Mouse (Mus musculus): ENCODE results near the gene Enho.
A peak's percentile ranks its signal among the peaks of the same experiment; 100 is the strongest.

Gene Enho

DNA sequence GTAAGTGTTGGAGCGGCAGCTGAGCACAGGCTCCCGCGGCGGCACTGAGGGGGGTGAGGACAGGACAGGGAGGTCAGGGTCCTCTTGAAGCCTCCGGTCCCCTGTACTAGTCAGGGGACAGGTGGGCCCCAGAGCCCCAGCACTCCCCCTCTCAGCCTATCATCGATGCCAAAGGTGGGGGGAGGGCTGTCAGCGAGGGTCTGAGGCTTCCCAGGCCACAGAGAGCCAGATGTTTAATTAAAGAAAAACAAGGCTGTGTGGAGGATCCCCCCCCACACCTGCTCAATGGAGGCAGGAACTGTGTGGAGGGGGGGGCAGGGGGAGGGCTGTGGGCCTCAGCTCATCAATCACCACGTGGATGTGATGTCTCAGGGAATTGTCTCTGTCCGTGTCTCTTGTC, 23.5 kb upstream of the Enho start:
- DNase-seq: no peak

DNA sequence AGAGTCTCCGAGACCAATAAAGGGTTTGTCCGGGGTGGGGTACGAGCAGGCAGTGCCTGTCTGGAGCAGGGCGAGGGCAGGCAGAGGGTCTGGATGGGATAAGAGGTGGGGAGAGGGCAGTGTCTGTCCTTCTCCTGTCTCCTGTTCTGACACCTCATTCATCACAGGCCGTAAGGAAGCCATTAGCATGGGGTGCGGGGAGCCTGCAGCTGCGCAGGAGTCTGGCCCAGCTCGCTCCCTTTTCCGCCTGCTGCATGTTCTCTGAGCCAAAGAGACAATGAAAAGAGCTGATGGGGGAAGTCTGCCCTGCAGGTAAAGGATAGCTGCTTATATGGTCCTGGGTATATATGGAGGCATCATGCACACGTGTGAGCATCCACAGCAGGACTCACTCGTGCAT, 22.6 kb upstream of the Enho start:
- no peak for DNase-seq

DNA sequence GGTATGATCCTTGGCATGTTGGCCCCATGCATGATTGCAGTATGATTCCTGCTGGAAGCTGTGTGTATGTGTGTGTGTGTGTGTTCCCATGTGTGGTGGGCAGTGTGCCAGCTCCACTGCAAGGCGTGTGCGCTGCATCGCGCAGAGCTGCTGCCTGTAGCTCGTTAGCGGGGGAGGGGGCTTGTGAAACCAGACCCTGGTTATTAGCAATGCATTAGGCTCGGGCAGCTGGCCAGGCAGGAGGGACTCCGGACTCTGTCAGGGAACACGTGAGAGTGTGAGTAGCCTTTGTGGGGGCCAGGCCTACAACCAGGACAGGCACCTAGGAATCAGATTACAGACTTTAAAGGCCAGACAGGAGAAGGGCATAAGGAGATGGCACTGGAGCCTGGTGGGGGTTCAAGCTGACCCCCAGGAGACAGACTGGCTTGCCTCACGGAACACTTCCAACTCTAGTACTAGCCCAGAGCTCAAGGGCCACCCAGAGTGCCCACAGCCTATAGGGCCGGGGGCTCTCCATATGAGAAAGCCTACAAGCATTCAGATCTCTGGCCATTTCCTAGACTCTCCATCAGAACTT, 20.8 kb upstream of the Enho start:
- DNase-seq: no peak

DNA sequence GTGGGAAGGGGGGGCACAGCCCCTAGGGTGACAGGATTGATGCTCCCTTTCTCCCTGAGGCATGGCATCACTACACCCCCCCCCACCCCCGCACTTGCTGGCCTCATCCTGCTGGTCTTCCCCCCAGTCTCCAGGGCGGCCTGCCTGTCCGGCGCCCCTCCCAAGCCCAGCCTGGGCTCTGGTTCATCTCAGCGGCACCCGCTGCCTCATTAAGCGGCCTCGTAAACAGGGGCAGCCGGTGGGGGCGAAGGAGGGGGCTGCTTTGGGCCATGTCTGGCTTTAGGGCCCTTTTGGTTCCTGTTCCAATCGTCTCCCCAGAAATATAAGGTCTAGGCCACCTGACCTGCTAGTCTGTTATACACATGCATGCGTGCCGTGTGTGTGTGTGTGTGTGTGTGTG, 19.4 kb upstream of the Enho start:
- DNase-seq: no peak

DNA sequence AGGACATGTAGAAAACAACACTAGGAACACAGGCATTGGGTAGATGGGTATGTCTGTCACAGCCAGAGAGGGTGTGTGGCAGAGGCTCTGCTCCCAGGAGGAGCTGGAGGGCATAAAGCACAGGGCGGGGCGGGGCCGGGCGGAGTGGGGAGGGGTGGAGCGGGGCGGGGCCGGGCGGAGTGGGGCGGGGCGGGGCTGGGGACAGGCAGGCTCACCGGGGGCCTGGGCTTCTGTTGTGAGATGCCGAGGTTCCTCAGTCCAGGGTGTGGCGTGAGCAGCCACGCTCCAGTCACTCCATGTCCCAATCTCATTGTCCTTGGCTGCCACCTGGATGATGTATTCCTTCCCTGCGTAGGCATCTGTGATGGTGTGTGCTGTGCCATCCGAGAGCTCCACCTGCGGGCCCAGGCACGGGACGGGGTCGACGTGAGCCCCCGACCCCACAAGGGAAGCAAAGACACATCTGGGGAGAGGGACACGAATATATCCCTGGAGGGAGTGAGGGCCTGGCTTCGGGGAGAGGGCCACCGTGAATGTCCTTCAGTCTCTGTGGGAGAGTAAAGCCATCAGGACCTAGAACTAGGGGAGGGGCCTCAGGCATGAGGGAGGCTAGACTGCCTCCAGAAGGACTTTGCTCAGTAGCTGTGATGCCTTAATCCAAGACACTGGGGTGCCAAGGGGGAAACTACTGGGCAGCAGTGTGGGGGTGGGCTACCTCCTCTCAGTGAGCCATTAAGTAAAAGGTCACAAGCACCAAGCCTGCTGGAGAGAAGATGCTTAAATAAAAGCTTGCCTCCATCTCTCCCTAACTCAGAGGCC, 18.7 kb upstream of the Enho start:
- DNase-seq: no peak

DNA sequence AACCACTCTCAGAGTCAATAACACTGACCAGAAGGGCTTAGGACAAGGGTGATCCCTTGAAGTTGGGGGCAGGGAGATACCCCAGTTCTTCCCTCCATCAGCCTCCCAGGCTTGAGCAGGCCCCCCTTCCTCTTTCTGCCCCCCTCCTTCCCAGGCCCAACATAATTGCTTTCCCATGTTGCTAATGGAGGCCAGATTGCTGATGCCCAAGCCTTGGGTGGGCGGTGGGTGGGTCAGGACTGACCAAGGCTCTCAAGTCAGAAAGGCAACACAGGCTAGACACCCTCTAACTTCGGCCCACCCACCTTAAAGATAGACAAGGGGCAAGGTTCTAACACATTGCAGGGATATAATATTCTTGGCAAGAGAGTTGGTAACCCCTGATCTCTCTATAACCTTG, 15.4 kb upstream of the Enho start:
- DNase-seq: no peak

DNA sequence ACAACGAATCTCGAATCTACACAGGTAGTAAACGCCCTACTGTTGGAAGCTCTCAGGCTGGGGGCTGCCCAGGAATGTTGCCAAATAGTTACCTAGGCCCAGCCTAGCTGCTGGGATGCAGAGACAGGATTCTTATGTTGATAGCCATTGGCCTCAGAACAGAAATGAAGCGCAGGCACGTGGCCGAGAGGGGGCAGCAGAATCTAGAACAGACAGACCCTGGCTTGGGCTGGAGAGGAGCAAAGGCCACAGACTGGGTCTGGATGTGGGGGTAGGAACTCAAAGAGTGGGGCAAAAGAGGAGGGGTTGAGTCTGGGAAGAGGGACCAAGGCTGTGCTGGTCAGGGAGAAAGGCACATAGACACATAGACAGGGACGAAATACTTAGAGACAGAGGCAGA, 14.1 kb upstream of the Enho start:
- DNase-seq: peak; percentile 35

DNA sequence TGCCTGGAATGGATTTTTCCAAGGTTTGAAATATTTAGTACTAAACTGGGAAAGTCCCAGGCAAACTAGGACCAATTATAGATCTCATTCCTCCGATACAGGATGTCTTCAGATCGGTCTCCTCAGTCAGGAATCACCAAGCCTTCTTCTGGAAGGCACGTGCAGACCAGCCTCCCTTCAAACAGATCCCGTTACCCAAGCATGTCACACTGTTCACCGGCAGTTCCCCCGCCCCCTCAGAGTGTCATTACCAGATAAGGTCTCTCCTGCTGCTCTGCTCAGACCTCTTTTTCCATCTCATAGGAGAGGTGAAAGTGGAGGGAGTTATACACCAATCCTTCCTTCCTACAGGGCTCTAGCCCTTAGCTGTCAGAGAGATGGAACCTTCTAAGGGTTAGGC, 13.6 kb upstream of the Enho start:
- no peak for DNase-seq

DNA sequence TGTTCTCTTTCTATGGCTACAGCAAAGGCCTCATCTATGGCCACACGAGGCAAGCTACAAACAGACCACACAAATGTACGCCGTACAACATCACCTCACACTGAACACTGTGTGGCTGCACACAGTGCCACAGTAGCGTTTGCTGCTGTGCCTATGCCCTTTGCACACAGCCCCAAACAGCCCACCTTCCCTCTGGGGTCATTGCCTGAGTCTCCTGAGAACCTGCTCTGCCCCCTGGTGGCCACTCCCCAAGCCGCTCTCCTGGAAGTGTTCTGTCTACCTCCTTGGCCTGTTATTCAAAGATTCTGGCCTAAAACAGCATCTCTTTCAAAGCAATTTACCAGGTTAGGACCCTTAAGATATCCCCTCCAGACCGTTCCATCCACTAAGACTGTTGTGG, 13.2 kb upstream of the Enho start:
- DNase-seq: peak; percentile 71

DNA sequence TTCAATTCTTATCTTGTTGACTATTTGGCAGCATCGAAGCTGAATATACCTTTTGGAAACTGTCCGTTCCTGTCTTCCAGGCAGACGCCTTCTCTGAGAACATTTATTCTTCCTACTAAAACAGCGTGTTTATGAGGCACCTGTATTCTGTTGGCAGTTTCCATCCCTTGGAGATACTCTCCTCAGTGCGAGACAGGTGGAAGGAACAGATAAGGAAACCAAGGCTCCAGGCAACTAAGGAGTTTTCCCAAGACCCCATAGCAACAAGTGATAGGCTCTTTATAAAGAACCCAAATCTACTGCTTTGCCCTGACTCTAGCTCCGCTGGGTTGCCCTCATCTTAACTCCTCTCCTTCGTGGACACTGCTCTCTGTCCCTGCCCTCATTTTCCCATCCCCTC, 8.5 kb upstream of the Enho start:
- no peak for DNase-seq

DNA sequence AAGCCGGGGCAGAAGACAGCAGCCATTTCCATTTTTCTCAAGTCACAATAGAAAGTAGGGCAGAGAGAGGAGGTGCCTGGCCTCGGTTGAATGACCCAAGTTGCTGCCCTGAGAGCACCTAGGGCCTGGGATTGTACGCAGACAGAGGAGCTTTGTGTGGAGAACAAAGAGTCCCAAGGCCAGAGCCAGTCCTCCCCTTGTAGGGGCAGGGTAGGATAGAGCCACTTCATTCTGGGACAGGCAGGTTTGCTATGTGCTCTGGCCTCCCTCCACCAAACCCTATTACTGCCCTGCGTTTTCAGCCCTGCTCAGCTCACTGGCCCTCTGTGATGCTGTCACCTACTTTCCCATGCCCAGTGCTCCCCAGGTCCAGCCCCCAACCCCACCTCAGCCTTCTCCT, 8.0 kb upstream of the Enho start:
- DNase-seq: no peak

DNA sequence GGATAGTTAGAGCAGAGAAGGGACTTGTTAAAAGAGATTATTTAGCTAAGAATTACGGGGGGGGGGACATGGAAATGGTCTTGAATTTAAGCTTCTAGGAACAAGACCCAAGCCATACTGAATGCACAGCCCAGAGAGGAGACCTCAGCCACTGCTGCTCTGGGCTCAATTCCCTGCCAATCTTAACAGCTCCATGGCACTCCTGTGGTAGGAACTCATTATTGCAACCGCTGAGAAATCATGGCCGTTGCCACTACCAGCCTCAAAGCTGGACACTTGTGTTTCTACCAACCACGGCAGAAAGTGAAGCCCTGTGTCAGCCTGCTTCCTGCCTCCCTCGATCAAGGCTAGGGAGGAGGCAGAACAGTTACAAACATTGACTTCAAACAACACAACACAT, 5.4 kb upstream of the Enho start:
- no peak for DNase-seq

DNA sequence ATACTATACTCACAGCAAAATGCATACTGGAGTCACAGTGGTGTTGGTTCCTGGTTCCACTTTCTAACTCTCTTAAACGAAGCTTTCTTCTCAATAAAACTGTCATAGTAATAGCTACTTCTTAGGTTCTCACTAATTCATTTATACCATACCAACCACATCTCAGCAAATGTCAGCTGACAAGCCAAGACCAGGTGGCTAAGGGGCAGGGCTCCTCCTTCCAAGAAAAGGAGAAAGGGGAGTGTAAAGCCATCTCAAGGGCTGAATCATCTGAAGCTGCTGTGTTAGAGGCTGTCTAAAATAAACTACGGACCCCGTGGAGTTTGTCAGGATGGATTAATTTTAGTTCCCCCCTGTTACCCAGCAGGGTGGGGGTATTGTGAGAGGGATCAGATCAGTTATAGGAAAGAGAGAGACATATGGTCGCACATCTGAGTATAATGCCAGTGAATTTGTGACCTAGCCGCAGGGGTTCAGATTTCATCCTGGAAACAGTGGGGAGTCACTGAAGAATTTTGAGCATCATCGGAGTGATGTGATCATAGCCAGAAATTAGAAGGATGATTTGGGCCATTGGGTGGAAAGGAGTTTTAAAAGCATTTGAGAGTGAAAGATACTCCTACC, 1.2 kb upstream of the Enho start:
- DNase-seq: no peak

DNA sequence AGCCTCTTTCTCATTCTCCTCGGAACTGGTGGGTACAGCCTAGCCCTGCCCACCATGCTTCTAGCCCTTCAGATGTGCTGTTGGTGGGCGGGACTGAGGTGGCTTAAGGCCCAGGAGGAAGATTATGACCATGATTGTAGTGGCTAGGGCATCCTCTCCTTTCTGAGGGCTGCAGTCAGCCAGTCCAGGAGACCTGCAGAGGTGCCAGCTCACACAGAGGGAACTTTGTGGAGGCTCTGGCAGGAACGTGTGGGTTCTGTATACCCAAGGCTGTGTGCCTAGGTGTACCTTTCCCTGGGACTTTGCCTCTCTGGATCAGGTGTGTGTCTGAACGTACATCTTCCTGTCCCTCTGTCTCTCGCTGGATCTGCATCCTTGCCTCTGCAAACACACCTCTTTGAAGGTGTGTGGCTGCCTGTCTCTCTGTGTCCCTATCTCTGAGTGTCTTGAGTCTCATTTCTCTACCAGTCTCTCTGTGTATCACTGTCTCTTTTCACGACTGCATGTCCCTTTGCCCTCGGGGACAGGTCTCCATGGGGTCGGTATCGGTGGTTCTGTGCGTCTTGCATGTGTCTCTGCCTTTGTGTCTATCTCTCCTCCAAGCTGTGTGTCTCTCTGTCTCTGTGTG, 796 bp downstream of the Enho start:
- no peak for DNase-seq

DNA sequence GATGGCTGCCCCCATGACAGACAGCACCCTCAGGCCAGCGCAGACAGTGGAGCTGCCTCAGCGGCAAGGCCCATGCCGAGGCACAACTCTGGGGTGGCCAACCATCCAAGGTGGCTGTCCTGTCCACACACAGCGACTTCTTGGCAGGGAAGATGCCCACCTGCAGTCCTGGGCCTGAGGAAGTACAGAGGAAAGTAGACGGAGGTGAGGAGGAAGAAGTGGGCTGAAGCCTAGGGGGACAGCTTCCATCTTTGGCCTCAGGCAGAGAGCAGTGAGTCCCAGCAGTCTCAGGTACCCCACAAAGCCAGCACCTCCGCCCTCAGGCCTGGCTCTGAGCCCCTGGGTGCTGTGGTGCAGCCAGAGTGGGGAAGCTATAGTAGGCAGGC, 1.3 kb downstream of the Enho start:
- DNase-seq: no peak

DNA sequence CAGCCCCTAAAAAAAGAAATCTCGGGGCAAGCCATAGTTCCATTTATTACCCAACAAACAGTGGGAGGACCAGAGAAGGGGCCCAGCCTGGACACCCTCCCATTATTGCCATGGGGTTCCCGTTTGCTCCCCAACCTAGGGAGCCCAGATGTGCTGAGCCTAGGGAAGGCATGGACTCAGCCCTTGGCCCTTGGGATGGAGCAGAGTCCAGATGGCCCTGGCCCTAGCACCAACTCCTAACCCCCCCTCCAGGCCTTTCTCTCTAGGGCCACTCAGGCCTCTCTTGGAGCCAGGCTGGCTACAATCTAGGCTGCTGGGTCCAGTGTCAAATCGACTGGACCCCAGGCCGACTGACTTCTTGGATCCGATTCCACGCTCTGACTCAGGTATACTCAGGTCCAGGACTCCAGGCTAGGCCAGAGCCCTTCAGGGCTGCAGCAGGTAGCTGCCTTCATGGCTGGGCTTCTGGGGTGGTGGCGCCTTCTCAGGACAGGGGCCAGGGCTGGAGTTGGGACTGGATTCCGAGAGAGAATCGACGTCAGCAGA, 1.9 kb downstream of the Enho start:
- no peak for DNase-seq

DNA sequence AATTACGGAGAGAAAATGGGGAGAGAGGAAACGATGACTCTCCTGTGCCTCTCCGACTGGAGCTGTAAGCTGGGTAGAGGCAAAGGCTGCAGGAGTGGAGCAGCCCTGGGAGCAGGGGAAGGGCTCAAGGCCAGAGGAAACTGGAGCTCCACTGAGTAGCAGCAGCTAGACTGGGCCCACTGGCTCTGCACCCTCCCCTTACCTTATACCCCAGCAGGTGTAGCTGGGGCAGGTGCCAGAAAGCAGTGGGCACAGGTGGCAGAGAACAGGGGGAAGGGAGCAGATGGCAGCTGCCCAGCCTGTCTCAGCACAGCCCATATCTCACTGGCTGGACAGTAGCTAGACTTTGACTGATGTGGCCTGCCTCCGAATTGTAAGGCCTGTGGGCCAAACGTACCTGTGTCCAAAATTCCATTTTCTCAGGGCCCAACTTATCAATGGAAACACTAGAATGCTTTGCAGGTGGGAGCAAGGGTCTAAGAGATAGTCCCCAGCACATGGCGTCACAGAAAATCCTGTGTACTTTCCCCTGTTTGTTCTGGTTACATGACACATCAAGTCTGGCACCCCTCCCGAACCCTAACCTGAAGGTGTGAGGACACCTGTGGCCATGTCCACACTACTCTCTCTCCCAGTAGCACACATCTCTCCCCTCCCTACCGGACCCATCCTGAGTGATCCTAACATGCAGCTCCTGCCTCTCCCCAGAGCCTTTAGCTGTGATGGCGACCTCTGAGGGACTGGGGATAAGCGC, 3.1 kb downstream of the Enho start:
- DNase-seq: no peak

DNA sequence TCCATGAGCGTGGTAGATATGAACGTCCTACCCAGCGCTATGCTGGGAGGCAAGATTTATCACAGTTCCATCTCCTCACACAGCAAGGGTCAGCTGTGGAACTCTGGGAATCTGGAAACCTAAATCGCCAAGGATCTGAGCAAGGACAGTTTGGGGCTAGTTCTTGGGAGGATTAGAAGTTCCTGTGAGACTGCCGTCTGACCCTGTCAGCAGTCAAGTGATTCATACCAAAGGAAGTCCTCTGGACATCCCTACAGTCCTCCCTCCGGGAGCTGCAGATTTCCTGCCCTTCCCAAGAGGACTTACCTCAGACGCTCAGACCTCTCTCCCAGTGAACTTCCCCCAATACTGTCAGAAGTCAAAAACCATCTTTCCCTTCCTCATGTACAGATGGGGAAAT, 3.8 kb downstream of the Enho start:
- no peak for DNase-seq

DNA sequence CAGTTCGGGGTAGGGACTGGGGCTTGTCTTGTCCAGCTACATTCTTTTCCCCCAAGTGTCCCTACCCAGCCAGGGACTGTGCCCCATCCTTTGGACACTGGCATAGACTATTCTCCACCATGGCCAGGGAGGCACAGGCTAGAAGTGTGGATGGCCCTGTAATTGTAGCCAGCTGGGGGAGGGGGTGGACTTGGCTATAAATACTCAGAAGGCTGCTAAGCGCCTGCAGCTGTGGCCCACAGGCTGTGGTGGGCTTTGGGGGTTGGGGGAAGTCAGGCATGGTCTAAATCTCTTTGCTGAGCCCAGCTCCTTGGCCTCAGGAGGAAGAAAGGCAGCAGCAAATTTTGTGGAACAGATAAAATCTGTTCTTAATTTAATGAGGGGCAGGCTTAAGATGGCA, 4.2 kb downstream of the Enho start:
- DNase-seq: no peak

DNA sequence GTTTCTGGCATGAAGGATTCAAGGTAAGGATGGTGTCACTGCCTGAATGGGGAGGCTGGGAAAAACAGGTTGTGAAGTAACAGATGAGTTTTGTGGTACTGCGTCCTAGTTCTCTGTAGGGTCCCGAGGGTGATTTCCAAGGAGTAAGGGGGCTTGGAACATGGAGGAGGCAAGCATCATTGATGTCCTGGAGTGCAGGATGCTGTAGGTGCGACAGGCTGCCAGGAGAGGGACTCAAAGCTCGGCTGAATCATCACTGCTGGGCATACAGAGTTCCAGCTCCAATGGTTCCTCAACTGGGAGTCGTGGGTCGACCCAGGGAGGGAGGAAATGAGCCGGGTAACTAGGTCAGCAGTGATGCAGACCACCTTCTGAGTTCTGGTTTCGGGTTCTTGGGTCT, 4.9 kb downstream of the Enho start:
- no peak for DNase-seq

DNA sequence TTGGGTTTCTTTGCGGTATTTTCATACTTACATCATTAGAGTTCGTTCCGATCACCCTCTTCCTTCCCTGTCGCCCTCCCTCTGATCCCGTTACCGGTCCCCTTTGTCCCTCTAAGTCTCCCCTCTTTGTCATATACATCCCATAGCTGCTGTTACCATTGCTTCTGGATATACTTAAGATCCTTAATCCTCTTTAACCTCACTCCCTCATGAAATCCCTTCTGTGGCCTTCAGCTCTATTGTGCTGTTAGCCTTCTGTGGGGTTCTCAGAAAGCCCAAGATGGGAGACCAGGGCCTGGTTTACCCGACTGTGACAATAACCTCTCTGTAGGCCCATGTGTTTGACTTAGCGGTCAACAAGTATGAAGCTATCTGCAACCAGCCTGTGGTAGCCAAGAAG, 5.5 kb downstream of the Enho start:
- DNase-seq: no peak

DNA sequence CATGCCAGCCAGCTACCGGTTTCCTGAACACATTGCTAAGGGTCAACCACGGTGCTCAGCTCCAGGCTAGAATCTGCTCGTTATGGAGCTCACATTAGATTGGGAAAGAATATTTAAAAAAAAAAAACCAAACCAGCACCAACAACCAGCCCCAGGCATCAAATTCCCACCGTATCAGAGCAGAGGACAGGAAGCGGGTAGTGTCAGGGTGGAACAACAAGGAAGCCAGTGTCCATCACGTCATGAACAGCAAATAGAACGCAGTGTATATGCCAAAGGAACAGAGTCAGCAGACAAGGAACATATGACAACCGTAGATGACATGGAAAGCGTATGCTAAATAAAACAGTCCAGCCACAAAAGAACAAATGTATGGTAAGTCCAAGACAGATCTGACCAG, 7.1 kb downstream of the Enho start:
- no peak for DNase-seq

DNA sequence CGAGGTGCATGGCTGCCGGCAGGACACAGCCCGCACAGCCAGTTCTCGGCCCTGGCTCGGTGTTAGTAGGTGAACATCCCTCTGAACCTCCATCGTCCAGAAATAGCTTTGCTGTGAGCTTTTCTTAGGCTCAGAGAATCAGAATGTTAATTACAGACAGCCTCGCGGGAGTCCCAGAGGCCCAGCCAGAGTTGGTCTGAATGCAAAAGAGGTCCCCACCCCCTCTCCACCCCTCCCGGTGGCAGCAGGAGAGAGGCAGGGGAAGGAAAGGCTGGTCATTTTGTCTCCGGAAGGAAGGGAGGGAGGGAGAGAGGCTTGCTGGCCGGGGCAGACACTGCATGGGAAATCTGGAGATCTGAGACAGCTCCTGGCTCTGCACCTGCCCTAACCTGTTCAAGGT, 8.7 kb downstream of the Enho start:
- peak; percentile 52 for DNase-seq
